Mouse (Mus musculus) neural tube, embryonic 13.5 days (tissue): ENCODE data around the gene Zfp281. TPM values are rescaled to one million over a fixed set of nuclear protein-coding genes. Genes with fewer than 3 reads are reported as not detected.
A peak's percentile ranks its signal among the peaks of the same experiment; 100 is the strongest.

ENCODE experiments used
- ATAC-seq: fragments of 200-750 bp; cut with Nextera tagmentation; 2 replicates; pipeline ENCODE4 v1.8.0; 2017; ENCODE audit warnings: low read depth, mild to moderate bottlenecking, moderate TSS enrichment, moderate library complexity
- H3K27ac ChIP-seq: fragments of 300-500 bp; sonication (generic); replicated peaks from 2 replicates; pipeline ENCODE4 v1.5.1; 2015; ENCODE audit warnings: moderate library complexity, mild to moderate bottlenecking, inconsistent platforms
- H3K27me3 ChIP-seq: fragments of 300-500 bp; sonication (generic); 2 replicates; pipeline ENCODE4 v1.6.1; 2015; ENCODE audit warnings: mild to moderate bottlenecking, inconsistent platforms
- H3K36me3 ChIP-seq: fragments of 300-500 bp; sonication (generic); 2 replicates; pipeline ENCODE4 v1.6.1; 2015; ENCODE audit warnings: mild to moderate bottlenecking, inconsistent platforms
- H3K4me1 ChIP-seq: fragments of 300-500 bp; sonication (generic); replicated peaks from 2 replicates; pipeline ENCODE4 v1.6.1; 2015; ENCODE audit warnings: inconsistent platforms
- H3K4me2 ChIP-seq: fragments of 300-500 bp; sonication (generic); 2 replicates; pipeline ENCODE4 v1.6.1; 2015; ENCODE audit warnings: inconsistent platforms, mild to moderate bottlenecking, moderate library complexity
- H3K4me3 ChIP-seq: fragments of 300-500 bp; sonication (generic); 2 replicates; pipeline ENCODE4 v1.5.1; 2015; ENCODE audit warnings: mild to moderate bottlenecking, inconsistent platforms
- H3K9ac ChIP-seq: fragments of 300-500 bp; sonication (generic); 2 replicates; pipeline ENCODE4 v1.6.1; 2015; ENCODE audit warnings: moderate library complexity, mild to moderate bottlenecking, inconsistent platforms
- H3K9me3 ChIP-seq: fragments of 300-500 bp; sonication (generic); 2 replicates; pipeline ENCODE4 v1.6.1; 2016; ENCODE audit warnings: inconsistent platforms
- WGBS: fragments of 180-500 bp; shearing (Covaris S2); methylation state at CpG from one replicate; pipeline ENCODE4 v1.1.7; 2015; 5-methylcytosine and 5-hydroxymethylcytosine counted together
- polyA plus RNA-seq: library from polyadenylated mRNA; unstranded; fragments of >200 nt; fragmentation: Nextera tagmentation; extraction: Ambion mirVana; gene quantifications from 2 replicates; pipeline ENCODE4 v1.2.1, GENCODE M21; 2015

Gene Zfp281
- polyA plus RNA-seq, 1 experiment from 2014 or later: 26.3 TPM

GRCm38 (mm10) chr1:136617163-136617788 lies 7.4 kb upstream of the Zfp281 start:
- Histone ChIP-seq H3K27me3 (no peaks in the 10 kb centered on the region), H3K9me3 (no peaks in the 10 kb centered on the region), H3K4me2 (no peak overlapping the region), H3K36me3 (no peaks in the 10 kb centered on the region), H3K9ac (no peak overlapping the region), H3K4me1 (peaks cover 9% of the 10 kb centered on the region; the same call in 1 of the 2 replicates), H3K27ac (no peak overlapping the region), H3K4me3 (no peak overlapping the region)
- ATAC-seq: no peak
- 83% methylated on average over 7 of the region's 7 CpGs for WGBS

GRCm38 (mm10) chr1:136618570-136618969 lies 6.1 kb upstream of the Zfp281 start:
- no peak for ATAC-seq
- Histone ChIP-seq H3K9me3 (no peaks in the 10 kb centered on the region), H3K4me3 (no peak overlapping the region), H3K27ac (no peak overlapping the region), H3K4me2 (no peak overlapping the region), H3K36me3 (no peaks in the 10 kb centered on the region), H3K4me1 (peaks cover 3% of the 10 kb centered on the region; the same call in 1 of the 2 replicates), H3K27me3 (no peaks in the 10 kb centered on the region), H3K9ac (no peak overlapping the region)
- WGBS: 90% methylated on average over 1 of the region's 1 CpGs

GRCm38 (mm10) chr1:136625019-136625895 lies 556 bp downstream of the Zfp281 start:
- peak overlapping the region; percentile 96 for H3K9ac ChIP-seq
- H3K4me1 ChIP-seq: peaks cover 42% of the 10 kb centered on the region
- WGBS: under 1% methylated on average over 73 of the region's 92 CpGs
- H3K9me3 ChIP-seq: no peaks in the 10 kb centered on the region
- peak; percentile 76 for ATAC-seq
- peak overlapping the region; percentile 97 for H3K27ac ChIP-seq
- no peaks in the 10 kb centered on the region for H3K27me3 ChIP-seq
- peak overlapping the region; percentile 88 for H3K4me3 ChIP-seq
- peaks cover 23% of the 10 kb centered on the region for H3K36me3 ChIP-seq
- H3K4me2 ChIP-seq: peak overlapping the region; percentile 73

- Histone ChIP-seq H3K4me1 (peaks cover 47% of the 10 kb centered on the region), H3K4me3 (peak overlapping the region; percentile 88), H3K9ac (peak overlapping the region; percentile 96), H3K9me3 (no peaks in the 10 kb centered on the region), H3K27ac (no peak overlapping the region), H3K4me2 (peak overlapping the region; percentile 73), H3K36me3 (peaks cover 26% of the 10 kb centered on the region), H3K27me3 (no peaks in the 10 kb centered on the region)
- ATAC-seq: no peak
- WGBS: 88% methylated on average over 7 of the region's 7 CpGs
Observed at GRCm38 (mm10) chr1:136626141-136626540, 1.4 kb downstream of the Zfp281 start.

GRCm38 (mm10) chr1:136626756-136627155 lies 2.1 kb downstream of the Zfp281 start:
- peaks cover 50% of the 10 kb centered on the region for H3K4me1 ChIP-seq
- 76% methylated on average over 5 of the region's 5 CpGs for WGBS
- ATAC-seq: no peak
- H3K4me3 ChIP-seq: peak overlapping the region; percentile 3
- no peak overlapping the region for H3K27ac ChIP-seq
- H3K27me3 ChIP-seq: no peaks in the 10 kb centered on the region
- H3K4me2 ChIP-seq: peak overlapping the region; percentile 73
- H3K9ac ChIP-seq: no peak overlapping the region
- H3K36me3 ChIP-seq: peaks cover 26% of the 10 kb centered on the region
- no peaks in the 10 kb centered on the region for H3K9me3 ChIP-seq

- Histone ChIP-seq H3K9me3 (no peaks in the 10 kb centered on the region), H3K4me3 (peak overlapping the region; percentile 20), H3K4me1 (peaks cover 50% of the 10 kb centered on the region), H3K36me3 (peaks cover 26% of the 10 kb centered on the region), H3K27ac (no peak overlapping the region), H3K9ac (no peak overlapping the region), H3K4me2 (peak overlapping the region; percentile 73), H3K27me3 (no peaks in the 10 kb centered on the region)
- no peak for ATAC-seq
- WGBS: 89% methylated on average over 5 of the region's 5 CpGs
Observed at GRCm38 (mm10) chr1:136627591-136627990, 2.9 kb downstream of the Zfp281 start.

- Histone ChIP-seq H3K4me1 (peaks cover 23% of the 10 kb centered on the region), H3K4me2 (no peak overlapping the region), H3K4me3 (no peak overlapping the region), H3K27ac (no peak overlapping the region), H3K36me3 (peaks cover 6% of the 10 kb centered on the region; the same call in 1 of the 2 replicates), H3K27me3 (no peaks in the 10 kb centered on the region), H3K9ac (no peak overlapping the region), H3K9me3 (no peaks in the 10 kb centered on the region)
- WGBS: 88% methylated on average over 3 of the region's 3 CpGs
- no peak for ATAC-seq
Observed at GRCm38 (mm10) chr1:136632891-136633290, 8.2 kb downstream of the Zfp281 start.

- Histone ChIP-seq H3K27me3 (no peaks in the 10 kb centered on the region), H3K9ac (no peak overlapping the region), H3K4me2 (no peak overlapping the region), H3K27ac (no peak overlapping the region), H3K9me3 (no peaks in the 10 kb centered on the region), H3K4me3 (no peak overlapping the region), H3K4me1 (0 out of 2 replicates have a peak, but pooled peaks cover 5% of the 10 kb centered on the region), H3K36me3 (peaks cover 4% of the 10 kb centered on the region; the same call in 1 of the 2 replicates)
- ATAC-seq: no peak
- WGBS: 85% methylated on average over 6 of the region's 6 CpGs
Observed at GRCm38 (mm10) chr1:136635644-136636043, 10.9 kb downstream of the Zfp281 start.

GRCm38 (mm10) chr1:136636946-136637345 lies 12.2 kb downstream of the Zfp281 start:
- ATAC-seq: no peak
- H3K27me3 ChIP-seq: no peaks in the 10 kb centered on the region
- H3K4me1 ChIP-seq: no peaks in the 10 kb centered on the region
- WGBS: 97% methylated on average over 6 of the region's 6 CpGs
- no peak overlapping the region for H3K9ac ChIP-seq
- no peaks in the 10 kb centered on the region for H3K9me3 ChIP-seq
- no peak overlapping the region for H3K27ac ChIP-seq
- no peaks in the 10 kb centered on the region for H3K36me3 ChIP-seq
- no peak overlapping the region for H3K4me3 ChIP-seq
- H3K4me2 ChIP-seq: no peak overlapping the region

GRCm38 (mm10) chr1:136637696-136638095 lies 13.0 kb downstream of the Zfp281 start:
- Histone ChIP-seq H3K4me1 (no peaks in the 10 kb centered on the region), H3K36me3 (no peaks in the 10 kb centered on the region), H3K4me2 (no peak overlapping the region), H3K9me3 (no peaks in the 10 kb centered on the region), H3K4me3 (no peak overlapping the region), H3K27ac (no peak overlapping the region), H3K9ac (no peak overlapping the region), H3K27me3 (no peaks in the 10 kb centered on the region)
- ATAC-seq: no peak
- WGBS: 96% methylated on average over 4 of the region's 4 CpGs

GRCm38 (mm10) chr1:136638211-136638610 lies 13.5 kb downstream of the Zfp281 start:
- Histone ChIP-seq H3K9me3 (no peaks in the 10 kb centered on the region), H3K4me2 (no peak overlapping the region), H3K4me3 (no peak overlapping the region), H3K4me1 (no peaks in the 10 kb centered on the region), H3K27ac (no peak overlapping the region), H3K27me3 (no peaks in the 10 kb centered on the region), H3K36me3 (no peaks in the 10 kb centered on the region), H3K9ac (no peak overlapping the region)
- ATAC-seq: no peak
- WGBS: 97% methylated on average over 7 of the region's 7 CpGs

GRCm38 (mm10) chr1:136638699-136639098 lies 14.0 kb downstream of the Zfp281 start:
- no peaks in the 10 kb centered on the region for H3K9me3 ChIP-seq
- H3K36me3 ChIP-seq: no peaks in the 10 kb centered on the region
- H3K4me3 ChIP-seq: no peak overlapping the region
- H3K9ac ChIP-seq: no peak overlapping the region
- no peak overlapping the region for H3K4me2 ChIP-seq
- H3K27me3 ChIP-seq: no peaks in the 10 kb centered on the region
- 90% methylated on average over 5 of the region's 5 CpGs for WGBS
- H3K27ac ChIP-seq: no peak overlapping the region
- H3K4me1 ChIP-seq: no peaks in the 10 kb centered on the region
- ATAC-seq: no peak
